25 mouse cellular contexts compared by ENCODE assay signal in genomic region chr1:86423879-86424278, GRCm38 (mm10). TPM values are rescaled to one million over a fixed set of nuclear protein-coding genes. Genes with fewer than 3 reads are reported as not detected.
DNase-seq lines count a peak whose midpoint lies in the region; ATAC-seq lines count a peak whose summit lies in the region.
"Had no signal": no experiment of that assay in that cellular context is flagged by ENCODE, and none has a peak within 500 bp of the region (broad histone marks: within the 10 kb centered on the region; RNA-seq: fewer than 3 reads in every experiment).

No protein-coding gene starts in this region.

- peak; percentile 75 for DNase-seq in thymus, postnatal 25 days
- no peak for DNase-seq in urinary bladder, adult 18-20 months (ENCODE audit: low spot score in 2 of 2)
- DNase-seq: embryo, embryonic 11 days; gastrocnemius, adult 2 months; kidney, adult 2 months; lung, postnatal 10 days; right cerebral cortex, postnatal 14 days had no signal

- H3K27ac ChIP-seq in forebrain, embryonic 12.5 days: peak overlapping the region; percentile 85
- H3K27ac ChIP-seq in forebrain, embryonic 15.5 days (replicated peaks): no peak overlapping the region
- peak overlapping the region; percentile 84 for H3K27ac ChIP-seq in midbrain, embryonic 12.5 days (replicated peaks)
- H3K27ac ChIP-seq in midbrain, embryonic 16.5 days (ENCODE audit: low read length): no peak overlapping the region
- H3K27ac ChIP-seq: gastrocnemius, adult 2 months; hindbrain, embryonic 15.5 days; limb, embryonic 13.5 days; liver, embryonic 15.5 days had no signal

- H3K4me2 ChIP-seq in forebrain, embryonic 12.5 days: no peak overlapping the region
- H3K4me2 ChIP-seq in forebrain, embryonic 15.5 days (replicated peaks): no peak overlapping the region
- no peak overlapping the region for H3K4me2 ChIP-seq in midbrain, embryonic 12.5 days (replicated peaks)
- H3K4me2 ChIP-seq in midbrain, embryonic 16.5 days (ENCODE audit: low read length): no peak overlapping the region
- H3K4me2 ChIP-seq: hindbrain, embryonic 15.5 days; limb, embryonic 13.5 days; liver, embryonic 15.5 days had no signal

- WGBS in forebrain, embryonic 12.5 days: 72% methylated on average over 5 of the region's 5 CpGs
- 65% methylated on average over 5 of the region's 5 CpGs for WGBS in forebrain, embryonic 15.5 days
- 76% methylated on average over 5 of the region's 5 CpGs for WGBS in midbrain, embryonic 12.5 days
- WGBS in midbrain, embryonic 16.5 days: 73% methylated on average over 5 of the region's 5 CpGs

- H3K9ac ChIP-seq in forebrain, embryonic 12.5 days: no peak overlapping the region
- H3K9ac ChIP-seq in forebrain, embryonic 15.5 days (replicated peaks): no peak overlapping the region
- H3K9ac ChIP-seq in midbrain, embryonic 12.5 days (replicated peaks): no peak overlapping the region
- no peak overlapping the region for H3K9ac ChIP-seq in midbrain, embryonic 16.5 days (ENCODE audit: low read depth, low read length)
- H3K9ac ChIP-seq: hindbrain, embryonic 15.5 days; limb, embryonic 13.5 days; liver, embryonic 15.5 days had no signal

- no peak overlapping the region for H3K4me3 ChIP-seq in forebrain, embryonic 12.5 days (replicated peaks)
- H3K4me3 ChIP-seq in forebrain, embryonic 15.5 days: no peak overlapping the region
- no peak overlapping the region for H3K4me3 ChIP-seq in midbrain, embryonic 12.5 days
- H3K4me3 ChIP-seq in midbrain, embryonic 16.5 days (ENCODE audit: low read depth, low read length): no peak overlapping the region
- H3K4me3 ChIP-seq: gastrocnemius, adult 2 months; hindbrain, embryonic 15.5 days; limb, embryonic 13.5 days; liver, embryonic 15.5 days; megakaryocyte, embryonic 14.5 days had no signal

- H3K27me3 ChIP-seq in forebrain, embryonic 12.5 days: no peaks in the 10 kb centered on the region
- H3K27me3 ChIP-seq in forebrain, embryonic 15.5 days: no peaks in the 10 kb centered on the region
- H3K27me3 ChIP-seq in midbrain, embryonic 12.5 days: no peaks in the 10 kb centered on the region
- no peaks in the 10 kb centered on the region for H3K27me3 ChIP-seq in midbrain, embryonic 16.5 days (ENCODE audit: control insufficient read depth, insufficient read depth, low read depth, low read length)
- H3K27me3 ChIP-seq: CH12.LX; hindbrain, embryonic 15.5 days; limb, embryonic 13.5 days; liver, embryonic 15.5 days; megakaryocyte, embryonic 14.5 days had no signal

- H3K9me3 ChIP-seq in forebrain, embryonic 12.5 days: no peaks in the 10 kb centered on the region
- H3K9me3 ChIP-seq in forebrain, embryonic 15.5 days: no peaks in the 10 kb centered on the region
- no peaks in the 10 kb centered on the region for H3K9me3 ChIP-seq in midbrain, embryonic 12.5 days
- no peaks in the 10 kb centered on the region for H3K9me3 ChIP-seq in midbrain, embryonic 16.5 days (replicated peaks; ENCODE audit: control insufficient read depth, low read length, poor library complexity, severe bottlenecking)
- H3K9me3 ChIP-seq: hindbrain, embryonic 15.5 days; limb, embryonic 13.5 days; liver, embryonic 15.5 days; megakaryocyte, embryonic 14.5 days had no signal

- H3K36me3 ChIP-seq in forebrain, embryonic 12.5 days (replicated peaks): no peaks in the 10 kb centered on the region
- no peaks in the 10 kb centered on the region for H3K36me3 ChIP-seq in forebrain, embryonic 15.5 days
- no peaks in the 10 kb centered on the region for H3K36me3 ChIP-seq in midbrain, embryonic 12.5 days
- no peaks in the 10 kb centered on the region for H3K36me3 ChIP-seq in midbrain, embryonic 16.5 days (ENCODE audit: control insufficient read depth, insufficient read depth, low read length)
- H3K36me3 ChIP-seq: hindbrain, embryonic 15.5 days; limb, embryonic 13.5 days; liver, embryonic 15.5 days had no signal

- ATAC-seq in forebrain, embryonic 12.5 days (ENCODE audit: low FRiP score): no peak
- no peak for ATAC-seq in forebrain, embryonic 15.5 days (replicated peaks)
- ATAC-seq in midbrain, embryonic 12.5 days (ENCODE audit: low FRiP score, low read depth): no peak
- no peak for ATAC-seq in midbrain, embryonic 16.5 days
- 0 out of 2 replicates have a peak, but pooled peaks have one; percentile 26 for ATAC-seq in erythroblast, adult 5-6 weeks (replicated peaks; ENCODE audit: low FRiP score, poor library complexity, severe bottlenecking)

- H3K4me1 ChIP-seq in forebrain, embryonic 12.5 days: peaks cover 28% of the 10 kb centered on the region
- H3K4me1 ChIP-seq in forebrain, embryonic 15.5 days: peaks cover 13% of the 10 kb centered on the region
- peaks cover 25% of the 10 kb centered on the region for H3K4me1 ChIP-seq in midbrain, embryonic 12.5 days
- peaks cover 6% of the 10 kb centered on the region; the same call in 1 of the 2 replicates for H3K4me1 ChIP-seq in midbrain, embryonic 16.5 days (ENCODE audit: control insufficient read depth, insufficient read depth, low read length)
- H3K4me1 ChIP-seq: liver, embryonic 15.5 days had no signal

RNA-seq across cellular contexts. Expression of gene Nmur1, which starts 2.1 kb away (rescaled TPM):
- polyA plus RNA-seq in forebrain, embryonic 12.5 days (2016; fragmentation: Nextera tagmentation; extraction: Ambion mirVana): not detected in 2 replicates
- 0.18 TPM in 1 of 2 replicates, not detected in the other for polyA plus RNA-seq in forebrain, embryonic 15.5 days (2015; fragmentation: Nextera tagmentation; extraction: Ambion mirVana)
- polyA plus RNA-seq in midbrain, embryonic 12.5 days (2016; fragmentation: Nextera tagmentation; extraction: Ambion mirVana): not detected in 2 replicates
- polyA plus RNA-seq in midbrain, embryonic 16.5 days (2015; fragmentation: Nextera tagmentation; extraction: Ambion mirVana): 0.11 TPM in 1 of 2 replicates, not detected in the other
- not detected in 2 replicates for total RNA-seq in erythroblast, adult 5-6 weeks (2015; ENCODE audit: low replicate concordance)
- not detected in 2 replicates for total RNA-seq in erythroblast, adult 5-6 weeks (2017; ENCODE audit: low replicate concordance)
- total RNA-seq: adrenal gland, adult 18-20 months; CH12.LX; gastrocnemius, adult 2 months; granulocyte monocyte progenitor cell, adult 5-6 weeks; layer of hippocampus, postnatal 14 days had no signal
- polyA plus RNA-seq: heart, embryonic 14.5 days; limb, embryonic 13.5 days; liver, embryonic 15.5 days; stomach, embryonic 16.5 days had no signal

RNA-seq across cellular contexts. Expression of gene Tex44, which starts 2.2 kb away (rescaled TPM):
- not detected in 2 replicates for polyA plus RNA-seq in forebrain, embryonic 12.5 days (2016; fragmentation: Nextera tagmentation; extraction: Ambion mirVana)
- polyA plus RNA-seq in forebrain, embryonic 15.5 days (2015; fragmentation: Nextera tagmentation; extraction: Ambion mirVana): not detected in 2 replicates
- polyA plus RNA-seq in midbrain, embryonic 12.5 days (2016; fragmentation: Nextera tagmentation; extraction: Ambion mirVana): not detected in 2 replicates
- not detected in 2 replicates for polyA plus RNA-seq in midbrain, embryonic 16.5 days (2015; fragmentation: Nextera tagmentation; extraction: Ambion mirVana)
- total RNA-seq in erythroblast, adult 5-6 weeks (2015; ENCODE audit: low replicate concordance): not detected in 2 replicates
- not detected in 2 replicates for total RNA-seq in erythroblast, adult 5-6 weeks (2017; ENCODE audit: low replicate concordance)
- total RNA-seq: adrenal gland, adult 18-20 months; CH12.LX; gastrocnemius, adult 2 months; granulocyte monocyte progenitor cell, adult 5-6 weeks; layer of hippocampus, postnatal 14 days; left cerebral cortex, postnatal 10 days had no signal
- polyA plus RNA-seq: heart, embryonic 14.5 days; hindbrain, embryonic 15.5 days; kidney, adult 2 months; large intestine, adult 2 months; limb, embryonic 13.5 days; liver, embryonic 15.5 days; spleen, adult 2 months; stomach, embryonic 16.5 days had no signal

Comparison
In these comparisons a context has a peak if more than half of its experiments do, and no peak if none do; other contexts are left out.
1. H3K27ac ChIP-seq: peak in forebrain, embryonic 12.5 days (single experiment) and midbrain, embryonic 12.5 days (single experiment); none in forebrain, embryonic 15.5 days (single experiment) and midbrain, embryonic 16.5 days (single experiment).